Mouse (Mus musculus): ENCODE measurements at regions not wholly inside any gene's neighbourhood (a gene's known extent, or its start where the extent isn't known, plus 50 kb on each side); places are given as distances from the start of the nearest gene placed in this dataset.

DNA sequence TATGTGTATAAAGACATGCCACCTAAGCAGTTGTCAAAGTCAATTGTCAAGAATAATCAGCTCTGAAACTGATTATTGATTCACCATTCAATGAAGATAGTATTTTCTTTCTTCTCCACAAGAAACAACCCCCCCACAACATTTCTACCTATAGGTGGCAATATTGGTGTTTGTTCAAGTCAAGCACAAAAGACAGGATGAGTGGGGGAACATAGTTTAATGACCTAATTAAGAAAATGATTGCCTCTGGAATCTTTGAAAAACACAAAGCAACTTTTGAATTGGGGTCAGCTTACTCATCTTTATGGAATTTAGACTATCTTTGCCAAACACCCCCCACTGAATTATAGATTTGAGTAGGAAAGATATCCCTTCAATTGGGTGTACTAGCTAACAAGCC, 194.8 kb upstream of the Emcn start:
- no peak for TF ChIP-seq EP300 (IDR thresholded peaks at IDR 0.05; ENCODE audit: low read depth)
- TF ChIP-seq CTCF (IDR thresholded peaks at IDR 0.05; ENCODE audit: low read depth), result peak; percentile 40
